Mouse (Mus musculus) urinary bladder, postnatal 10 days (tissue): ENCODE measurements around the gene Magi1.

Experiments used
- DNase-seq: peaks from one replicate; pipeline ENCODE4 v3.0.0; 2022; ENCODE audit warnings: low spot score

Gene Magi1

DNA sequence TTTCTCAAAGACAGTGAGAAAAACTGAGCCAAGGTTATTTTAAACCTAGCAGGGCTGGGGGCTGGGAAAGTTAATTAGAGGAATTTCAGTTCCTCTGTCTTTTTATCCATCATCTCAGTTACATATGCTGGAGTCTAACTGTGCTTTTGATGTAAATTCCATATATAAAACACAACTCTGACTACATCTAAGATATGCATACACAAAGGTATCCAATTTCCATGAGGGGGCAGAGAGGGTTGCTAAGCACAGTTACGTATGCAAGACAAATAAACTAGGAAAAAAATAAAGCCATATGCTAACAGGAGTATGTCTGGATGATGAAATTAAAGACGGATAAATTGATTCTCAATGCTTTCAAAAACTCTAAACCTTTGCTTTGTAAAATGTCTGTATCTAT, 315.0 kb downstream of the Magi1 start:
- DNase-seq, result no peak

DNA sequence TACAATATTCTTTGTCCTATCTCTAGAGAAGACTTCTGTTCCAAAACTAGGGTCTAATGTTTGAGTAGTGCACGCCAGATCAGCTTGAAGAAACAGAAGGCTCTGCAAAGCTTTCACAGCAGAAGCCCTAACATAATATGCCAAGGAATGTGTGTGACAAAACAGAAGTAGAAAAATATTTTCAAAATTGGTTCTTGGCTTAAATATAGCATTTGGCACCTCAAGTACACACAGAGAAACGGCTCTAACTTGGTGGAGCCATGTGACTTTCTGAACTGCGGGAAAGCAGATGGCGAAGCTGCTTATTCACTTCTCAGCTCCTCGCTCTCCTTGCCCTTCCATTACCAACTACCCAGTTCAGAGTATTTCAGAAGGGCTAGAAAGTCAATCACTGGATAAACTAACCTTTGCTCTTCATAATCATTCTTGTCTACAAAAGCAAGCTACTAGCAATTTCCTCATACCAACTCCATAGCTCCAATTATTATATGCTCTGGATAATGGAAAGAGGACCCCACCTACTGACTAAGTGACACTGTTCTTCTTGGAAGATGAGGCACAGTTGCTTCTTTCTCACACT, 320.9 kb downstream of the Magi1 start:
- DNase-seq, result no peak

DNA sequence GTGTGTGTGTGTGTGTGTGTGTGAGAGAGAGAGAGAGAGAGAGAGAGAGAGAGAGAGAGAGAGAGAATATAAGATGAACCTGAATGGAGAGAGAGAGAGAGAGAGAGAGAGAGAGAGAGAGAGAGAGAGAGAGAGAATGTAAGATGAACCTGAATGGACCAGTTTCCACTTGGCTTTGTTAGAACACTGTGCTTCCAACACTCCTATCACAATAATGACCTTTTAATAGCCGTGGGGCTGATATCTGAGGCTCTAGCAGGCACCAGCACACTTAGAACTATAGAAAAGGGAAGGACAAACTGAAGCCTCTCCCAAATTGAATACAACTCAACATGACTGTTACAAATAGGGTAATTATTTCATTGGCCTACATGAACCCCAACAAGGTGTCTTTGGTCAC, 321.9 kb downstream of the Magi1 start:
- no peak for DNase-seq

DNA sequence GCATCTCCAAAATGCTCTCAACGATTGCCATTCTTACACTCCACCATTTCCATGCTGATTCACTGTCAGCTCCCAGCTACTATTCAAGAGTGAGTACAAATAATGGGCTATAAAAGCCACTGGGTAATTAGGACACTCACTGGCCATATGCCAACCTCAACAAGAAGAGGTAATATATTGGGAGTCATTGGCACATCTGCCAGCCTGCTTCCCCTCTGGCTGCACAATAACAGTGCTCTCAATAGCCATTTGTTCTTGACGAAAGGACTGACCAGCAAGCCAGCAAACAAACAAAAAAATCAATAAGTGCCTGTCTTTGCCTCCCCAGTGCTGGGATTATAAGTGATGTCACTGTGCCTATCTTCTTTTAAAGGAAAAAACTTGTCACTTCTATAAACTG, 326.5 kb downstream of the Magi1 start:
- DNase-seq, result no peak

DNA sequence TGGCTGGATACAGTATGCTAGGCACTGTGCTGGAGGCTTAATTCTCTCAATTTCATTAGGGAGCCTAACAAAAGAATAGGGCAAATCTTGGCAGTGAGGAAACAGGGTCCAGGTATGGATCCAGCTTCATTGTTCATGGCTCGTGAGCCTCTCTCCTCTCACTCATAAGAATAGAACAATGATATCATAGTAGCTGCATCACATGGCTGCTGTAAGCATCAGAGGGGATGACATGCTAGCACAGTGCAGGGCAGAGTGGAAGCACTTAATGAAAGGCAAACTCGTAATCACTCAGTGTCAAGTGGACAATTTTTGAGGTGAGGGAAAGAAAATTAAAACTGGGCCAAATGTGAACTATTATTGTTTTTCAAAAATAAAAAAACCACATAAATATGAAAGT, 337.1 kb downstream of the Magi1 start:
- no peak for DNase-seq

DNA sequence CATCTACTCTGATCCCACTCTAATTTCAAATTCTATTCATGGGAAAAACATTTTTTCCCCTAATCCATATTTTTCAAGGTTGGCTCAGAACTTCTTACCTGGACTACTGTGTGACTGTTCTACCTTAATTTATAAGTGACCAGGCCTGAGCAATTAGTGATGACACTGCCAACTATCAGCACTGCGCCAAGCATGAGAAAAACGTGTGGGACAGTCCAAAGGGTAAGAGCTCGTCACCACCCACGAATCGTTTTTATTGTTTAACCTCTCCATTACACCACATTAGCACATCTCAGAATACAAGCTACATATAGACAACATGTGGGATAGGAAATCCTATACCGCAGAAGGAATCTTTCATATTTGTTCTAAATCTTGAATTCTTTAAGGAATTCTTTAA, 347.4 kb downstream of the Magi1 start:
- no peak for DNase-seq

DNA sequence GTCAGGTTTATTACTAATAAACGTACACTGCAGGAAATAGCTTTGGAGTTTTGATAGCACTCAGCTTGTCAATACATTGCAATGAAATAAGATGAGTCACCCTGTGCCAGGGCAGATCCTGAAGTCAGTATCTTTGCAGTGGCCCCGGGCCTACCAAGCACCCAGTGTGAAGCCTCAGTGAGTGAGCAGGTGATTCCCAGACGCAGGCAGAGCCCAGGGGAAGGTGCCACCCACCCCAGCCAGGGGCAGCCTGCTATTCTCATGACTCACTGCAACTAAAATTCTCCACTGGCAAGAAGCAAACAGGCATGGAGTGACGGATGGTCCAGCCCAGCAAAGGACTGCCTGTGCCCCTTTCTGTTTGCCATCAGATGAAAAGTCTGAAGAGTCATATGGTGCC, 347.9 kb downstream of the Magi1 start:
- DNase-seq, result no peak

DNA sequence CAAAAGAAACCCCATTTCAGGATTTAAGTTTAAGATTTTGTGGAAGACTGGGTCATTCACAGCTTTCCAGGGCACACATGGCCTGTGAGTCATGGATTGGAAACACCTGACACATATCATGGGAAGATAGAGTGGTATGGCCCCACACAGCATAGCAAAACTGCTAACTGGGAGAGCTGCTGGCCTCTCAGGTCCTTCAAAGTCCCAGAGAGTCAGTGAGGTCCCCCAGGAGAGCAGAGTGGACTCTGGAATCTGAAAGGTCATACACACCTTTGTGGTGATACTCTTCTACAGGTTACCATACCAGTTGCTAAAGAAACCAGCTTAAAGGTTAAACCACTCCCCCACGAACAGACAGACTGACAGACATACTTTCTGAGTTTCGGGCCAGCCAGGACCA, 349.0 kb downstream of the Magi1 start:
- no peak for DNase-seq

DNA sequence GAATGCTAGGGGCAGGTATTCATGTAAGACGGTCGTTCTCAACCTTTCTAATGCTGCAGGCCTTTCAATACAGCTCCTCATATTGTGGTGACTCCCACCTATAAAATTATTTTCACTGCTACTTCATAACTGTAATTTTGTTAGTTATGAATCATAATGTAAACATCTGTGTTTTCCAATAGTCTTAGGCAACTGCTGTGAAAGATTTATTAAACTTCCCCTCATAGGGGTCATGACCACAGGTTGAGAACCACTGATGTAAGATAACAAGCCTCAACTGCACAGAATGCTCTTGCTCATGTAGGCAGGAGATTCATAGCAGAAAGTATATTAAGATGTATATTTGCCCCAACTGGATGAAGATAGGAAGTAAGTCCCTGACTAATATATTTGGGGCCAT, 359.1 kb downstream of the Magi1 start:
- DNase-seq, result no peak

DNA sequence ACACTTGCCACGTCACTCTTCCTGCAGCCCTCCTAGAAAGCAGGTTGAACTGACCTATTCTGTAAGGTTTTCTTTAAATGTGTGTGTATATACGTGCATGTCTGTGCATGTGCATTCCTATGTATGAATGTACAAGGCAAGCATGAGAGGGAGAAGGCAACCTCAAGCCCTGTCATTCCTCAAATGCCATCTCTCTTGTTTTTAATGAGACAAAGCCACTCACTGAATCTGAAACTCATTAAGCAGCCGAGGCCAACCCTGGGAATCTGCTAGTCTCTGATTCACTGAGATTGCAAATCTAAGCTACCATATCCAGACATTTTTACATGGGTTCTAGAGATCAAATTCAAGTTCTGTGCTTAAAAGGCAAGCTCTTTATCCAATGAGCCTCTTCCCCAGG, 359.7 kb downstream of the Magi1 start:
- DNase-seq, result no peak

DNA sequence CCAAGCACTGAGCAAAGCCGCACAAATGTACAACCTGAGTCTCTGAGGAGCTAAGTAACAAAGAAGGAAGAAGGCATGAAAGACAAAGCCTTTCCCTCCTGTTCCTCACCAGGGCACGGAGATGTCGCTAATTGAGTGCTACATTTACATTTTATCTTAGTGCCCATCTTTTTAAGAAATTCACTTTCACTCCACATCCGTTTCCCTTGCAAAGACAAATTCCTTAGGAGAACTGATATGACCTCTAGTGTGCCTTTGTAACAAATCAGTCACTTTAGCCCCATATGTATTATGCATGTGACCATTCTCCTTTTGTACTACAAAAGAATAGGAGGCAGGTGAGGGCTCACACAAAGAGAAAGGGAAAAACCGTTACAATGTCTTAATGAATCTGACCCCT, 360.4 kb downstream of the Magi1 start:
- no peak for DNase-seq

DNA sequence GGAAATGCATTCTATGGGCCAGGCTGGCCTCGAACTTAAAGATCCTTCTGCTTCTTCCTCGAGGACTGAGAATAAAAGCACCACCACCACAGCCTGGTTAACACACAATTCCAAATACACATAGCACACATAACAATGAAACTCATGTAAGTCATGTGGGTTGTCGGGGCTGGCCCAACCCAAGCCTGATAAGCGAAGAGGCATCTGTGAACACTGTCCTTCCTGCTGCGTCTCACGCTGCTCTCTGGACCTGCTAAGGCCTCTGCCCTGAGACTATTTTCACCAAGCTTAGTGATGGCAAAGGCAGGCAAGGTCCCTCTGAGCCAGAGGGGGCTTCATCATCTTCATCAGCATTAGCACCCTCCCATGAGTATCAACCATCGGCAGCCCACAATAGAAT, 360.8 kb downstream of the Magi1 start:
- no peak for DNase-seq

DNA sequence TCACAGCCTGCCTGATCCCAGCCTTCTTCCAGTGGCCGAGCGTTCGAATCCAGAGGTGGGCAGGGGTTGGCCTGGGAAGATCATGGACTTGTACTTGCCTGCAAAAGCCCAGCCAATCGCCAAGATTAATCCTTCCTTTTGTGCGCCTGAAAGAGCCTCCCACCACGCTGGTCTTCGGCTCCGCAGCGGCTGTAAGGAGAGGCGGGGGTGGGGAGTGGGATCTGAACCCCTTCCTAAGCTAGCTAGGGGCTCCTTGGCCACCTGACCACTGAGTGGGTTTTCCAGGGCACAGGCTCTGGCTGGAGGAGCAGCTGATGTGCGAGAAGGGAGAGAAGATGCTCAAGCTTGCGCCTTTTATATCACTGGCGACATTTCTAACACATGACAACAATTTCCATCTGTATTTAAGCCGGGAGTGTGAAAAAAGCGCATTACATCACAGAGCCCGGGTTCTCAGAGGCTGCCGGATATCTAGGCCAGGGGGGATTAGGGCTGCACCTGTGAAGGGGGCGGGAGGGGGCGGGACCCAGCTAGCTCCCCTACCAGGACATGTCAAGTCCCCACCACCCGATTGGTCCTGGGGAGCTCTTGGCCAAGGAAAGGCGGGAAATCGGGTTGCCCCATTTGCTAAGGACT, 370.4 kb downstream of the Magi1 start:
- no peak for DNase-seq

DNA sequence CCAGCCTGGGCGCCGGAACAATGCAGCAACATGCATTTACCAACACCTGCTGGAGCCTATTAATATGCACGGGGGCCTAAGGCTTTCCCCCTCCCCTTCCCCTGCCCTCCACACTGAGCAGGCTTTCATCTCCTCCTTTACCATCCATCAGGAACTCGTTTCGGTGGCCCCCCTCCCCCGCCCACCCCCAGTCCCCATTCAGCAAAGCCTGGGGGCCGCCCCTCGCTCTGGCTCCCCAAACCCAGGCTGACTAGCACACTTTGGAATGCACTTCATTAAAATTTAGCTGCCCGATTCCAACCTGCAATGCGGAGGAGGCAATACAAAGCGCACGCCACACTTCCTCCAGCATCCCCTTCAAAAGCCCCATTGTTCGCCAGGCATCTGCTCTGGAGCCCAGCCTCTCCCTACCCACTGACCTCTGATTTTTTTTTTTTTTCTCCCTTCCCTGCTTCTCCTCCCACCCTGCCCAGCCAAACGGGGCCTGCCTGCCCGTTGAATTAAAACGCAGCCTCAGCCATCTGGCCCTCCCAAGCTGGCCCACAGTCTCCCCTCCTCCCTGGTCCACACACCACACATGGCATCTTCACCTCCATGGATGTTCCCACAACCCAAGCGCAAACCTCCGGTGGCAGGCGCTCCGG, 371.0 kb downstream of the Magi1 start:
- no peak for DNase-seq

DNA sequence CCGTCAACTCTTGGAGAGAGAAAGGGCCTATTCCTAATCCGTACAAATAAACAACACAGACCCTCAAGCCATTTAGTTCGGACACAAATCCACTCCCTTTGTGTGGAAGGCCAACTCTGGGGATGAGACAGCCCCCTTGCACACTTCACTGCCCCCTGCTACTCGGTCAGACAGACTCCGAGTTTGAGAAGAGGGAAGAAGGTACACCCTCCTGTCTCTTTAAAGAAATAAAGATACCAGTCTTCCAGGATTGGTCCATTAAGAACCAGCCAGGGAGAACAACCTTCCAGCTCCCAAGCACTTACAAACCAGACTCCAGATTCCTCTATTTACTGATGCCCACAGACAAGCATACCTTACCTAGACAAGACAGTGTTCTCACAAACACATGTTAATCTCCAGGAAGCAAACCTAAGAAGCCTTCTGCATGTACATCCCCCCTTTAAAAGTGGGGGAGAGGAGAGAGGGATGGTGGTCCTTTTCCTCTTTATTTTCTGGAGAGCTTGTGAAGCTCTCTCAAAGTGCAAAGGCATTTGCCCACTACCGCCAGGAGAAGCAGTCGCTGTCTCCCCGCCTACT, 371.6 kb downstream of the Magi1 start:
- DNase-seq, result no peak

DNA sequence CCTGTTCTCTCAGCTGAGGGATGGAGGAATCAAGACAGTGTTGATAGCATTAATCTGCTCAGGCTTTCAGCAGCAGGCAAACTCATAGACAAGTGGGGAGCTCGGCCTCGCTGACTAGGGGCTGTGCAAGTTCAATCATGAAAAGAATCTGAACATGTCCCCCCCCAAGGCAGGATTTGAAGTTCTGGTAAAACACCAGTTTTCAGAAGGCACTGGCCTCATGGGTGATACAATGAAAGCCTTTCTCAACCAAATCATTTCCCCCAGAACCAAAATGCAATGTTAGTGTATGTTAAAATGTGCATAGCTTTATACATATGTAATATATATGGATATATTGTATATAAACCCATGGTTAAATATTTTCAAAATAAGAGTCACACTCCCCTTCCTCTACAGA, 372.3 kb downstream of the Magi1 start:
- no peak for DNase-seq

DNA sequence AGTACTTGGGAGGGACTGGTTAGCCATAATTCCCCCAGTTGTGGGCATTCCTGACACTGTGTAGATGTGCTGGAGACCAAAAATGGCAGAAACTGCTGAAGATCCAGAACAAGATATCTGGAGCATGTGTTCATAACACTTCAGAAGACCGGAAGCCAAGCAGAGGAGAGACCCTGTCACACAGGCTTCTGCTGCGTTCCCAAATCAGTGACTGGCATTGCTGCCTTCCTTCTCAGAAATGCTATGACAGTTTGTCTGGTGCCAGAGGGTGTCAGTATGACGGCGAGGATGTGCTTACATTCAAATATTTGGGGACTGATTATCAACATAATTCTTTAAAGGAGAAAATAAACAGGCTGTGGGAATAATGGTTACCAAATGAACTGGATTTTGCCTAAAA, 373.7 kb downstream of the Magi1 start:
- no peak for DNase-seq

DNA sequence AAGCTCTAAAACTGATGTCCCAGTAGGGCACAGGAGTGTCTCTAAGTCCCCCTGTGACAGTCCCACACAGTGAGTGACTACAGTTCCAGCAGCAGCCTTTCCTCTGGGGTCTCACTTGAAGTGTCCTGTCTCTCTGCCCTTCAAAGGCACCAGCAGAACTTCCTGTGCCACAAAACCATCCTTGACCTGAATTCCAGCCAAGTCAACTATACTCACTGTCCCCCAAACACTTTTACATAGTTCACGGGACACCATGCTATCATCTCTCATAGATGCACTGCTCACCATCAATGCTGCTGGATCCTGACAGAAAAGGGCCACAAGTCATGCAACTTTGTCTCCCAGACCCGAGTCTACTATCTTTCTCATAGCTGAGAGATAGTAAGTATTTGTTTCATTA, 378.7 kb downstream of the Magi1 start:
- DNase-seq, result no peak

DNA sequence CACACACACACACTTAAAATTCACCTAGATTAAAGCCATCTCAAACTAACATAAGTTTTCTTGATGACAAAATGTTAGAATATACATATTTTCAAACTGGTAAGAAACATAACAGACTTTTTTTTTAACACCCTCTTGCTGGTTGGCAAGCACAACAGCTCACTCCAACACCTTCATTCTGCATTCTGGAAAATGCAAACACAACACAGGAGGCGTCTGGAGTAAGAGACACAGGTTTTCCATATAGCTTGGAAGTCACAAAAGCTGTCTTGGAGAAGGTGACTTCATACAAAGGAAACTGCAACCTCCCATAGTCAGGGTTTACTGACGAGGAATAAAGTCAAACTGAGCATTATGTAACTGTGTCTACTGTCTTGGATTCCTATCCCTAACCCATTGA, 381.5 kb downstream of the Magi1 start:
- DNase-seq, result no peak

DNA sequence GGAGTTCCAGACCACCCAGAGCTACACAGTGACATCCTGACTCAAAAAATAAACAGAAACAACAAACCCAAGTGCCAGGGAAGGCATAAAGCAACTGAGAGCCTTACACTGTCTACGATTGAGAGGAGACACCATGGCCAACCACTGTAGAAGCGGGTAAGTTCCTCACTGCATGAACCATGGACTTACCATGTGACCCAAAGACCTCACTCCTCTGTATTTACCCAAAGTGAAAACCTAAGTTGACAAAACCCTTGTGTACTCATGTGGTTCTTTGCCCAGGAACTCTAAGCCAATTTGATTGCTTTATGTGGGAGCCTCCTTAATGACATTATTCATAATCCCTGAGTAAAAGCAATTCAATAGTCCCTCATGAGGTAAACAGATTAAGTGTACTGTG, 382.3 kb downstream of the Magi1 start:
- no peak for DNase-seq

DNA sequence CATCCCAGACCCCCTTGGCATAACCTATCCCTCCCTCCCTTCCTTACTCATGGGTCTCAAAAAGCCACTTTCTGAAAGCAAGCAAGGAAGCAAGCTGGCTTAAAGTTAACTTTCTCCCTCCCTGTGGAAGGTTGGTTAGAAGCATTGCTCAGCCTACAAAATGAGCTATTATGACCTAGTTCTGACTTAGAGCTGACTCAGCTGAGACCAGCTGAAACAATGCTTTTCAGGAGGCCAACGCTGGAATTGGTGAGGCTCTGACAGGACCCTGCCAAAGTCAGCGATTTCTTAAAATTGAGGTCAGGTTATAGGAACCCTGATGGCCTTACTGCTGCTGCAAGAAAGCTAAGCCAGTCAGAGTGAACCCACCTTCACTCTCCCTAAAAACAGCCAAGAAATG, 386.2 kb downstream of the Magi1 start:
- no peak for DNase-seq

DNA sequence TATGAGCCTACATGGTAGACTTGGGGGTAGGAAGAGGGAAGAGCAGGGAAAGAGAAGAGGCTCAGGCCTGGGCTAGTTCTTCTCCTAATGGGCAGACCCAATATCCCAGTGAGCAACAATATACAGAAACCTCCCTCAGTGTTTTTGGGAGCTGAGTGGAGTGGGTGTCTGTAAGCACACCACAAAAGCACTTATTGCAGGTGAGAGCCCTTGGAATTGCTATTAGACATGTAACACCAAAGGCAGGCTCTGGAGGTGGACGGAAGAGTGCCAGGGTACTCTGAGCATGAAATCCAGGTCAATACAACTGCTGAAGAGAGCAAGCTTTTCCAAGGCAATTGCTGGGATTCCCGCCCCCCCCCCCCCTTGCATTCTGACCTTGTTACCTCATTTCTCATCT, 388.0 kb downstream of the Magi1 start:
- no peak for DNase-seq

DNA sequence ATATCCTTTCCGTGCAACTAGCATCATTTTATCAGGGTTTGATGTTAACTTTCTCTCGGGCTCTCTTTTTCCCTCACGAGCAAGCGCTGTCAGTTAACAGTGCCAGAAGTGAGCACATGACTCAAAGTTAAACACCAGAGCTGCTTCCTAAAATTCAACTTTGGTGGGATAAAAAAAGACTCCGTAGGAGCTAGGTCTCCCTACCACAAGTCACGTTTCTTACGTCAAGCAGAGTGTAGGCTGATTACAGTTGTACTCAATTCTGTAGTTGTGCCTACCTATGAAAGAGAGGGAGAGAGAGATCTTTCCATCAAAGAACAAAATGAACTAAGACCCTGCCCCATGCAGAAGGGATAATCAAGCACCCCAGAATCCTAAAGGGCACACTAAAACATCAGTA, 389.8 kb downstream of the Magi1 start:
- no peak for DNase-seq

DNA sequence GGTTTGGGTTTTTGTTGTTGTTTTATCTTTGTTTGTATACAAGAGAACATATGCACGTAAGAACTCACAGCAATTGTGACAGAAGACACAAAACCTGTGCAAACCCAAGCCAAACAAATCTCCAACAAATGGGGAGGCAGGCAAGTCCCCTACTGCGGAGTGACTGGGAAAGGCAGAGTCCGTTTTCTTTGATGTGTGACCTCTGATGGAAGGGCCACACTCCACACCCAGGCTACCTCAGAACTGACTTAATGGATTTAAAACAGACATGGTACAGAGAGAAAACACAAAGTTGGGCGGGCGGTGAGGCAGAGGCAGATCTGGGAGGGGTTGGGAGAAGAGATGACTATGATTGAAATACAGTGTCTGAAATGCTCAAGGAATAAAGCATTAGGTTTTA, 390.8 kb downstream of the Magi1 start:
- no peak for DNase-seq
